Mouse (Mus musculus) C2C12 (cell line): Measurements from ENCODE around the gene Fam45a.

Experiments
- CEBPB ChIP-seq: IDR thresholded peaks from one replicate; pipeline ENCODE4 v1.6.1; 2011; ENCODE audit warnings: low read depth, mild to moderate bottlenecking, control low read depth, moderate library complexity
- CTCF ChIP-seq: IDR thresholded peaks from one replicate; pipeline ENCODE4 v1.5.1; 2011; ENCODE audit not compliant: control insufficient read depth, insufficient read depth, insufficient read length
- MAX ChIP-seq: IDR thresholded peaks from one replicate; pipeline ENCODE4 v1.6.1; 2011; ENCODE audit warnings: mild to moderate bottlenecking, control low read depth
- MYOD1 ChIP-seq: IDR thresholded peaks from one replicate; pipeline ENCODE4 v1.6.1; 2011; ENCODE audit warnings: low read depth; ENCODE audit not compliant: control insufficient read depth, insufficient read length
- MYOG ChIP-seq: IDR thresholded peaks from one replicate; pipeline ENCODE4 v1.6.1; 2011; ENCODE audit not compliant: control insufficient read depth, insufficient read length; ENCODE audit errors: extremely low read depth
- USF1 ChIP-seq: IDR thresholded peaks from one replicate; pipeline ENCODE4 v1.6.1; 2011; ENCODE audit warnings: low read depth, mild to moderate bottlenecking, control low read depth, moderate library complexity

DNA sequence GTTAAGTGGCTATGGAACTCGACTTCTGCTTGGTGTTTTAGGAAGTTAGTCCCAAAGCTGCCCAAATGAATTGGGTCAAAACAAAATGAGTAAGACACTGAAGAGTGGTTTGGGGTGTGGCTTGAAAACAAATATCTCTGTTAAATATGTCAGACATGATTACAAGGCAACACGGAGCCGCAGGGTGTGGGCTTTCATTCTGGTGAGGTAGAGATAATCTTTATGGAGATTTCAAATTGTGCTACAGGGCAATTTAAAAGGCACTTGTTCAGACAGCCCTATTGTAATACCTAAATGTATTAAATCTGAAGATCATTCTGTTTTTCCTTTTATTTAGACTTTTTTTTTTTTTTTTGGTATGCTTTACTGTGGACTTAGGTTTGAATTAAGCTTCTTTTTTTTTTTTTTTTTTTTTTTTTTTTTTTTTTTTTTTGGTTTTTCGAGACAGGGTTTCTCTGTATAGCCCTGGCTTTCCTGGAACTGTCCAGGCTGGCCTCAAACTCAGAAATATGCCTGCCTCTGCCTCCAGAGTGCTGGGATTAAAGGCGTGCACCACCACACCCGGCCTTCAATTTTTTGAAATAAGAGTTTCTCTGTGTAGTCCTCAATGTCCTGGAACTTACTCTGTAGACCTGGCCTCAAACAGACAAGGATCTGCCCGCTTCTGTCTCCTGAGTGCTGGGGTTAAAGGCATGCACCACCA, 11.4 kb upstream of the Fam45a start:
- TF ChIP-seq CTCF (no peak), MAX (no peak), CEBPB (no peak), USF1 (no peak), MYOG (no peak), MYOD1 (no peak)
